Mouse (Mus musculus): ENCODE results near the gene Creld1. TPM values are rescaled to one million over a fixed set of nuclear protein-coding genes. Genes with fewer than 3 reads are reported as not detected.

Gene Creld1
- total RNA-seq, 1 experiment from 2014 or later = 37.4 TPM

GRCm38 (mm10) chr6:113508272-113508946 lies 25.3 kb downstream of the Creld1 start:
- peak; percentile 67 for DNase-seq

- no peak for DNase-seq
These were observed 25.8 kb downstream of the Creld1 start for GRCm38 (mm10) chr6:113508947-113509280.

DNA sequence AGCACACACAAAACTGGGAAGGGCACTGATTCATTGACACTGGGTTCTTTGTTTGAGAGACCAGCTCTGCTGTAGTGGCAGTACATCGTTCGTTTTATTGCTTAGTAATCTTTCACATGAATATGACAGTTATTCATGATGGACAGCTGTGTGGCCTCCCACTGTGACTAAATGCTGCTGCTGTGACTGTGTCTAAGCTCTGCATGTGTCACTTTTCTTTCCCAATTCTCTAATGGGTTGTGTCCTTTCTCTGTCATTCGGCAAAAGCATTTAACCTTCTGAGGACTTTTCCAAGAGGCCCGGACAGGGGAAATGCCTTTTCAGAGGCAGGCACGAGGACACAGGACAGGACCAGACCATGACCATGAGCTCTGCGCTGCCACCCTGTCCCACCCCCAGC lies 30.8 kb downstream of the Creld1 start:
- peak; percentile 35 for DNase-seq

- DNase-seq = no peak
These were observed 31.5 kb downstream of the Creld1 start for GRCm38 (mm10) chr6:113514600-113514999.

DNA sequence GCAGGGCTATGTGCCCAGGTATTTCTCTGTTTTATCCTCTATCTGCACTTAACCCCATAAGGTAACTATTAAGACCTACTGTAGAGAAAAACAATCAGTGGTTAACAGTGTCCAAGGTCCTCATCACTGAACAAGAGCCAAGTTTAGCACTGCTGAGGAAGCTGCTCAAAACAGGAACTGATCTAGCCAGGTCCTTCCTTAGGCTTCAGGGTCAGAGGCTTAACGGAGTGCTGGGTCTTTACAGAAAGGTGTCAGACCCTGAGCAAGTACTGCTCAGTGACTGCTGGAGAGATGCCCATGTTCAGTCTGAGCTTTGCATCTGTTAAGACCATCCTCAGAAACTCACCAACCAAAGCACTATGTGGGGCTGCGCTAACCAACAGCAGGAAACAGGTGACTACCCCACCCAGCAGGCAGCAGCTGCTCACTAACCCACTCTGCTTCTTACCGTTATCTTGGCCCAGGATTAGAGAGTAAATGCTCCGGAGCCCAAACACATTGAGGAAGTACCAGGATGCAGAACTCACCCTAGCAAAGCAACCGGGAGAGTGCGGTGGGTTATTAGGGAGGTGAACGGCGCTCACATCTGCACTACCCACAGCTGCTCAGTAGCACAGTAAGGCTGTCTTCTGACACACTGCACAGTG lies 34.5 kb downstream of the Creld1 start:
- no peak for DNase-seq

- no peak for DNase-seq
These were observed 39.2 kb downstream of the Creld1 start for GRCm38 (mm10) chr6:113522310-113522709.

DNA sequence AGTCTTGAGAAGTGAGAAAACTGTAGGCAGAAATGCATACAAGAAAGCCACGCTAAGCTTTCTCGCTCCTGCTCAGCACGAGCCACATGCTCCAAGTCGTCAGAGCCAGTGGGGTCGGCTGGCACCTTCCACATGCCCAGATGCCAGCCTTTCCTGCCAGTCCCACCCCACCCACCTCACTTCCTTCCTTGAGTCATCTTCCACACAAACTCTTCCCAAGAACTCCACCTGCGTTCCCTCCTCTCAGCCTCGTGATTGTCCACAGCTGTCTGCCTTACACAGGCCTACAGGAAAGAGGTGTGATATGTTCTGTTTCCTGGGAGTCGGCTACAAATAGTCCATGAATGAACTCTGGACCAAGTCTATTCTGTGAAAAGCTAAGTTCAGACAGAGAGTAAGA lies 40.3 kb downstream of the Creld1 start:
- no peak for DNase-seq

- DNase-seq = peak; percentile 93
These were observed 48.1 kb downstream of the Creld1 start, which contains the start of the genes Emc3 and Fancd2 for GRCm38 (mm10) chr6:113530932-113531839. Gene Emc3, minus strand, starts transcription at chr6:113531652. Gene Fancd2, plus strand, starts transcription at chr6:113531682.

DNA sequence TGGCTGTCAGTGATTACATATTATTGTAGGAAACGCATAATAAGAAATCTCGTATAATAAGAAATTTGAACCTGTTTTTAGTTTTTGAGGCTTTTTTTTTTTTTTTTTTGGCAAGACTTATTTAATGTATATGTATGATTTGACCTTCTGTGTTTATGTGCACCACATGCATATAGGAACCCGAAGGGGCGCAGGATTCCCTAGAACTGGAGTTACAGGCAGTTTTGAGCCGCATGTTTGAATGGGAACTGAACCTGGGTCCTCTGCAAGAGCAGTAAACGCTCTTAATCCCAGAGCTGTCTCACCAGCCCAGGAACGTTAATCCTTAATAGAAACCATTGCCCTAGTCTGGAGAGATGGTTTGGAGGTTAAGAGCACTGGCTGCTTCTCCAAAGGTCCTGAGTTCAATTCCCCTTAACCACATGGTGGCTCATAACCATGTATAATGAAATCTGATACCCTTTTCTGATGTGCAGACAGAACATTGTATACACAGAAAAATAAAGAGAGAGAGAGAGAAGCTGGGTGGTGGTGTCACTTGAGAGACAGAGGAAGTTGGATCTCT lies 48.8 kb downstream of the Creld1 start:
- no peak for DNase-seq

DNA sequence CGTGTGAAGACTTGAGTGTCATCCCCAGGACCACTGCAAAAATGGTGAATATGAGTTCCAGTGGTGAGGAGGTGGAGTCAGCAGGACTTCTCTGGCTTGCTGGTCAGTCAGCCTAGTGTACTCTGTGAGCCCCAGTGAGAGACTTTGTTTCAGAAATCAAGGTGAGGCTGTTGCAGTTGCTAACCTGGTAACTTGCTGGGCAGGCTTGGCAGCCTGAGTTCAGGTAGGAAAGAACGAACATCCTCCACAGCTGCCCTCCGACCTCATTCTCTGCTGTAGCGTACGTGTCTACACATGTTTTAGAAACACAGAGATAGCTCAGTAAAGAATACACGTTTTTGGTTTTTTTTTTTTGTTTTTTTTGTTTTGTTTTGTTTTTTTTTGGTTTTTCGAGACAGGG lies 51.8 kb downstream of the Creld1 start:
- DNase-seq = no peak

- no peak for DNase-seq
These were observed 58.5 kb downstream of the Creld1 start for GRCm38 (mm10) chr6:113541610-113542009.

Small RNA genes within 50 kb of the gene (microRNA-seq; reads per million reads assigned to microRNA genes)
- 0 reads per million in 2 experiments for gene Gm23365

Other genes with a start within 250 kb of the Creld1 start
- gene Mtmr14, start 245.5 kb upstream of the Creld1 start, total RNA-seq (2021) = 30.3 and 43.4 TPM in 2 replicates
- 0.70 and 1.3 TPM in 2 replicates for gene Cpne9, start 201.0 kb upstream of the Creld1 start, total RNA-seq (2021)
- gene Brpf1, start 176.2 kb upstream of the Creld1 start, total RNA-seq (2021) = 32.3 and 36.7 TPM in 2 replicates
- gene Ogg1, start 156.3 kb upstream of the Creld1 start, total RNA-seq (2021) = 11.3 and 11.8 TPM in 2 replicates
- 46.4 and 49.3 TPM in 2 replicates for gene Camk1, start 139.3 kb upstream of the Creld1 start, total RNA-seq (2021)
- gene Tada3, start 105.4 kb upstream of the Creld1 start, total RNA-seq (2021) = 34.9 and 35.5 TPM in 2 replicates
- gene Arpc4, start 105.2 kb upstream of the Creld1 start, total RNA-seq (2021) = 165 and 176 TPM in 2 replicates
- 4.1 and 4.2 TPM in 2 replicates for gene Ttll3, start 94.0 kb upstream of the Creld1 start, total RNA-seq (2021)
- 11.3 and 16.9 TPM in 2 replicates for gene Rpusd3, start 64.0 kb upstream of the Creld1 start, total RNA-seq (2021)
- 388 and 421 TPM in 2 replicates for gene Cidec, start 47.5 kb upstream of the Creld1 start, total RNA-seq (2021)
- gene Jagn1, start 40.7 kb upstream of the Creld1 start, total RNA-seq (2021) = 54.1 and 54.8 TPM in 2 replicates
- gene Il17re, start 24.8 kb upstream of the Creld1 start, total RNA-seq (2021) = 1.5 and 2.8 TPM in 2 replicates
- gene Il17rc, start 11.9 kb upstream of the Creld1 start, total RNA-seq (2021) = 18.2 and 19.3 TPM in 2 replicates
- gene Prrt3, start 18.6 kb downstream of the Creld1 start, total RNA-seq (2021) = 0.15 and 0.23 TPM in 2 replicates
- gene Emc3, start 48.4 kb downstream of the Creld1 start, total RNA-seq (2021) = 88.7 and 94.4 TPM in 2 replicates
- 3.1 and 3.2 TPM in 2 replicates for gene Fancd2, start 48.4 kb downstream of the Creld1 start, total RNA-seq (2021)
- gene Fancd2os, start 117.4 kb downstream of the Creld1 start, total RNA-seq (2021) = not detected in 2 replicates
- 147 and 162 TPM in 2 replicates for gene Brk1, start 121.5 kb downstream of the Creld1 start, total RNA-seq (2021)
- gene Vhl, start 140.7 kb downstream of the Creld1 start, total RNA-seq (2021) = 26.0 and 27.6 TPM in 2 replicates
- 17.4 and 22.9 TPM in 2 replicates for gene Irak2, start 155.2 kb downstream of the Creld1 start, total RNA-seq (2021)
- 45.6 and 59.6 TPM in 2 replicates for gene Tatdn2, start 213.8 kb downstream of the Creld1 start, total RNA-seq (2021)
- not detected in 2 replicates for gene Ghrl, start 236.6 kb downstream of the Creld1 start, total RNA-seq (2021)

Data from adrenal gland, postnatal 14 days (tissue).